Mouse (Mus musculus) C2C12 (cell line): Measurements from ENCODE around the gene Cog5. TPM values are rescaled to one million over a fixed set of nuclear protein-coding genes. Genes with fewer than 3 reads are reported as not detected.

Experiments used
- H3K27me3 ChIP-seq: one replicate; pipeline ENCODE4 v1.6.1; 2011; ENCODE audit not compliant: control insufficient read depth, insufficient read depth, insufficient read length
- H3K36me3 ChIP-seq: one replicate; pipeline ENCODE4 v1.6.1; 2011; ENCODE audit not compliant: control insufficient read depth, insufficient read depth
- H3K4me3 ChIP-seq: one replicate; pipeline ENCODE4 v1.5.1; 2011; ENCODE audit warnings: mild to moderate bottlenecking, control low read depth; ENCODE audit not compliant: poor library complexity, insufficient read depth, severe bottlenecking
- H3K79me2 ChIP-seq: one replicate; pipeline ENCODE4 v1.6.1; 2011; ENCODE audit not compliant: control insufficient read depth, insufficient read depth
- H3K79me3 ChIP-seq: one replicate; pipeline ENCODE4 v1.6.1; 2011; ENCODE audit warnings: low read depth, control low read depth
- H3ac ChIP-seq: one replicate; pipeline ENCODE3; 2011; ENCODE audit warnings: low read depth; ENCODE audit not compliant: control insufficient read depth, insufficient read length
- CEBPB ChIP-seq: IDR thresholded peaks from one replicate; pipeline ENCODE4 v1.6.1; 2011; ENCODE audit warnings: low read depth, mild to moderate bottlenecking, control low read depth, moderate library complexity
- CTCF ChIP-seq: IDR thresholded peaks from one replicate; pipeline ENCODE4 v1.5.1; 2011; ENCODE audit not compliant: control insufficient read depth, insufficient read depth, insufficient read length
- FOSL1 ChIP-seq: IDR thresholded peaks from one replicate; pipeline ENCODE4 v1.8.0; 2011; ENCODE audit warnings: mild to moderate bottlenecking, low read length; ENCODE audit not compliant: poor library complexity, insufficient read depth, severe bottlenecking
- MAX ChIP-seq: IDR thresholded peaks from one replicate; pipeline ENCODE4 v1.6.1; 2011; ENCODE audit warnings: mild to moderate bottlenecking, control low read depth
- MYOD1 ChIP-seq: IDR thresholded peaks from one replicate; pipeline ENCODE4 v1.6.1; 2011; ENCODE audit warnings: low read depth; ENCODE audit not compliant: control insufficient read depth, insufficient read length
- MYOG ChIP-seq: IDR thresholded peaks from one replicate; pipeline ENCODE4 v1.6.1; 2011; ENCODE audit not compliant: control insufficient read depth, insufficient read length; ENCODE audit errors: extremely low read depth
- USF1 ChIP-seq: IDR thresholded peaks from one replicate; pipeline ENCODE4 v1.6.1; 2011; ENCODE audit warnings: low read depth, mild to moderate bottlenecking, control low read depth, moderate library complexity
- polyA plus RNA-seq: library from polyadenylated mRNA; unstranded; fragments of >200 nt; fragmentation: generic; extraction: Trizol; gene quantifications from one replicate; pipeline ENCODE4 v1.2.1, GENCODE M21; 2012; ENCODE audit warnings: missing spikeins

Gene Cog5
- polyA plus RNA-seq, 1 experiment: 8.2 TPM

DNA sequence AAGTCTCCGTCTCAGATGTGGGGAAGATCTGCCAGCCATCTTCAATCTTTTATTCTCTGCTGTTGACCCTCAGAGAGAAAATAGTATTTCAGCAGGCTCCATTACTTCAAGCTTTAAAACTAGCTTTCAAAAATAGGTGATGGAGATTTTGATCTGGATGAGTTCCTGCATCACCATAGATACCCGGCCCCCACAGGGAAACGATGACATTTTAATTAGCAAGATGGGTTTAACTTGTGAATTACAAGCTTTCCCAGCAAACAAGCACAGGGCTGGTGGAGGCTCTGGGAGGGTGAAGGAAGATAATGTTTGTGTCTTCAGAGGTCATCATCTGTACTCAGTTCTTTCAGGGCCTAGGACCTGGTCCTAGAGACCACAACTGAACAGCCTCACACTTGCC is 118.9 kb downstream of the Cog5 start:
- Histone ChIP-seq H3ac (no peak overlapping the region), H3K79me3 (no peaks in the 10 kb centered on the region), H3K4me3 (no peak overlapping the region), H3K79me2 (no peaks in the 10 kb centered on the region), H3K27me3 (no peaks in the 10 kb centered on the region), H3K36me3 (no peaks in the 10 kb centered on the region)
- TF ChIP-seq CTCF: no peak
- TF ChIP-seq CEBPB: no peak
- TF ChIP-seq USF1: no peak
- TF ChIP-seq MYOD1: no peak
- no peak for TF ChIP-seq MAX
- no peak for TF ChIP-seq FOSL1
- no peak for TF ChIP-seq MYOG

DNA sequence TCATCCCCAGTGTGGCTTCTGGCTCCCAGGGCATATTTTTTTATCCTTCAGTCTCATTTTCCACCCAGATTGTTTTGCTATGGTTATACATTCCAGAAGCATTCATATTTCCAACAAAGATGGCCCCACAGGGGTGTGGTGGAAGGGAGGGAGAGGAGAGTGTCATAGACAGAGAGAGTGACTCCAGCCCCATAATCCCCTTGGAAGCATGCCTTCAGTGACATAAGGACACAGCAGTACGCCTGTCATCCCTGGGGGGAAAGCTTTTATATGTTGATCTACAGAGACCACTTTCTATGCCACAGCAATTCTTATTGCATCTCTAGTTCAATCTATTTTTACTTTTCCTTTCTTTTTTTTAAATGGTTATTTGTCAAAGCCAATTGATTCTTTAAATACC is 129.6 kb downstream of the Cog5 start:
- no peaks in the 10 kb centered on the region for H3K27me3 ChIP-seq
- H3ac ChIP-seq: no peak overlapping the region
- TF ChIP-seq USF1: no peak
- H3K79me2 ChIP-seq: no peaks in the 10 kb centered on the region
- no peaks in the 10 kb centered on the region for H3K36me3 ChIP-seq
- H3K79me3 ChIP-seq: no peaks in the 10 kb centered on the region
- H3K4me3 ChIP-seq: no peak overlapping the region

DNA sequence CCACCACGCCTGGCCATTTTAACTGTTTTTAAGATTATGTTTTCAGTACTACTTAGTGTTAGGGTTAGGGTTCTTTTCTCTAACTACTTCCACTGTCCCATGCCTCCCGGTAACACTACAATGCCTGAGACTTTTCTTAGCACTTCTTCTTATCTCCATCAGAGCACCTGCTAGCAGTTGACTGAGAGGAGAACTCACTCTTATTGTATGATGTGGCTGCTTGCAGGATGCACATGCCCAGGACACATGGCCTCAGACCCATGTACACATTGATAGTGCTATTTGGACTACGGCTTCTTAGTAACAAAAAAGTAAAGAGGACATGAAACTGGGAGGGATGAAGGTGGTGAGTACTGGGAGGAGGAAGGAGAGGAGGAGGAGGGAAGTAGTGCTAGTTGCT is 133.9 kb downstream of the Cog5 start:
- Histone ChIP-seq H3K4me3 (no peak overlapping the region), H3ac (no peak overlapping the region)

DNA sequence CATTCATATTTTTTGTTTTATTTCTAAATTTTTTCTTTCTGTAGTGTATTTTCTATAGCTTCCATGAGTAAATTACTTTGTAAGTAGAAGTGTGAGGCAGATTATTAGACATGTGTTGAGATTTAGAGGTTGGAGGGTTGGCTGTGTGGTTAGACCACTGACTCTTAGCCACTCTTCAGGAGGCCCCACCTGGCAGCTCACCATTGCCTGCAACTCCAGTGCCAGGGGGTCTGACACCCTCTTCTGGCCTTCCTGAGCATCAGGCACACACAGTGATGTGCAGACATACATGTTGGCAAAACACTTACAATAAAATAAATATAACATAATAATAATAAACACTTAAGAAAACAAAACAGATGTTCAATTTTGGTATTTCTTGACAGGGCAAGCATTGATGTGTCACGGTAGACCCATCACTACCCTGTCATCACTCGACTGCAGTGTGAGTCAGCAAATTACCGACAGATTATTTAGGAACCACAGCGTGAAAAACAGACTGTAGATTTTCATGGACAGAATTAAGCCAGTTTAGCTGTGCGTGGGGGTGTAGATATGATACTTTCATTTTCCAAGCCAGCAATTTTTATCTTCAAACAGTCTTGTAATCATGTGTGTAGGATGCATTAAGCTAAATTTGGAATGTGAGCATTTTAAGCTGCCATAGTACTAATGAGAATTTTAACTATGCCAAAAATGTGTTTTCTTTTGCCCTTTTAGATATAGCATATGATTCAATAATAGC is 151.9 kb downstream of the Cog5 start:
- H3K4me3 ChIP-seq: no peak overlapping the region
- H3K36me3 ChIP-seq: no peaks in the 10 kb centered on the region
- H3K79me2 ChIP-seq: no peaks in the 10 kb centered on the region
- H3K79me3 ChIP-seq: no peaks in the 10 kb centered on the region
- TF ChIP-seq FOSL1 (peak; percentile 85), MYOG (no peak), USF1 (no peak)
- no peaks in the 10 kb centered on the region for H3K27me3 ChIP-seq
- H3ac ChIP-seq: no peak overlapping the region

More for the DNA sequence above, 133.9 kb downstream of the Cog5 start:
- no peaks in the 10 kb centered on the region for H3K79me2 ChIP-seq
- no peaks in the 10 kb centered on the region for H3K36me3 ChIP-seq
- no peaks in the 10 kb centered on the region for H3K27me3 ChIP-seq
- no peak for TF ChIP-seq MYOG
- no peak for TF ChIP-seq CEBPB
- no peaks in the 10 kb centered on the region for H3K79me3 ChIP-seq

DNA sequence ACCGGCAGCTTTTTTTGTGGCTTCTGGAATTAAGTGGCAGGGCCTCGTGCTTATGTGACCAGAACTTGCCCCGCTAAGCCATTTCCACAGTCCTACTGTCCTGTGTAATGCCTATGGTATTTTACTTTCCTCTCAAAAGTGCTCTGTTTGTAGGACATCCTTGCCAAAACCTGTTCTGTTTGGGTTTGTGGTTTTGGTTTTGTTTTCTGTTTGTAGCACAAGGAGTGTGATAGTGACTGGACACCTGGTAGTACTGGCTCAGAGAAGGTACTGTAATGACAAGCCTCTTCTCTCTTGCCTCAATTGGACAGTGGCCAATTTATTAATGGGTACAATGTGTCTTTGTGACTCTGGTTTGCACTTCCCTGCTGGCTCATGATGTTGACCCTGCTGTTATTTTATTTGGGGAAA is 163.4 kb downstream of the Cog5 start:
- TF ChIP-seq MYOD1 (no peak), FOSL1 (no peak), MAX (no peak)
- Histone ChIP-seq H3K27me3 (no peaks in the 10 kb centered on the region), H3K4me3 (no peak overlapping the region), H3ac (no peak overlapping the region), H3K79me2 (no peaks in the 10 kb centered on the region), H3K79me3 (no peaks in the 10 kb centered on the region), H3K36me3 (no peaks in the 10 kb centered on the region)

DNA sequence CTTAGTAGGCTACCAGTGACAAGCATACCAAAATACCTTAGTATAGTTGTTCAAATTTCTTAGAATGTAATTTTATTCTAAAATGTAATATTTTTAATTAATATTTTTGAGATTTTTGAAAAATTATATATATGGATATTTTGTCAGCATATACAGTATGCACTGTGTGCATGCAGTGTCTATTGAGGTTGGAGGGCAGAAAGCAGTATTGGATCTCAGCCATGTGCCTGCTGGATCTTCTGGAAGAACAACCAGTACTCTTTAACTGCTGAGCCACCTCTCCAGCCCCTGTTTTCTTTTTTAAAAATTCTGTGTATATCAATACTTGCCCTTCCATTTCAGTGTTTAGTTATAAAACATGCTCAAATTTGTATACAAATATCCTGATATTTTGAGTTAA is 164.4 kb downstream of the Cog5 start:
- Histone ChIP-seq H3K79me2 (no peaks in the 10 kb centered on the region), H3K4me3 (no peak overlapping the region), H3K36me3 (no peaks in the 10 kb centered on the region), H3K27me3 (no peaks in the 10 kb centered on the region), H3ac (no peak overlapping the region), H3K79me3 (no peaks in the 10 kb centered on the region)
- TF ChIP-seq CEBPB: no peak
- no peak for TF ChIP-seq MYOG
- TF ChIP-seq FOSL1: no peak
- no peak for TF ChIP-seq MAX
- TF ChIP-seq CTCF: no peak
- no peak for TF ChIP-seq USF1
- no peak for TF ChIP-seq MYOD1
